Mouse (Mus musculus) stomach, embryonic 15.5 days (tissue): ENCODE results near the gene Olfr149. TPM values are rescaled to one million over a fixed set of nuclear protein-coding genes. Genes with fewer than 3 reads are reported as not detected.
"Not testable (repeated sequence)": the region's sequence is repeated elsewhere in the genome, so short reads cannot be mapped to it uniquely, and the experiment has no call there.

Experiments used
- ATAC-seq: fragments of 200-750 bp; cut with Nextera tagmentation; 2 replicates; pipeline ENCODE4 v1.8.0; 2017; ENCODE audit warnings: low read depth, moderate number of reproducible peaks, moderate TSS enrichment; ENCODE audit not compliant: insufficient read depth, low FRiP score
- H3K27ac ChIP-seq: fragments of 300-500 bp; sonication (generic); 2 replicates; pipeline ENCODE4 v1.5.1; 2015; ENCODE audit warnings: mild to moderate bottlenecking, inconsistent platforms
- H3K27me3 ChIP-seq: fragments of 300-500 bp; sonication (generic); replicated peaks from 2 replicates; pipeline ENCODE4 v1.6.1; 2015; ENCODE audit warnings: inconsistent platforms
- H3K36me3 ChIP-seq: fragments of 300-500 bp; sonication (generic); 2 replicates; pipeline ENCODE4 v1.6.1; 2015; ENCODE audit warnings: inconsistent platforms
- H3K4me1 ChIP-seq: fragments of 300-500 bp; sonication (generic); 2 replicates; pipeline ENCODE4 v1.6.1; 2015; ENCODE audit warnings: inconsistent platforms
- H3K4me2 ChIP-seq: fragments of 300-500 bp; sonication (generic); 2 replicates; pipeline ENCODE4 v1.6.1; 2015; ENCODE audit warnings: mild to moderate bottlenecking, inconsistent platforms
- H3K4me3 ChIP-seq: fragments of 300-500 bp; sonication (generic); replicated peaks from 2 replicates; pipeline ENCODE4 v1.5.1; 2015; ENCODE audit warnings: inconsistent platforms
- H3K9ac ChIP-seq: fragments of 300-500 bp; sonication (generic); 2 replicates; pipeline ENCODE4 v1.6.1; 2015; ENCODE audit warnings: inconsistent platforms
- H3K9me3 ChIP-seq: fragments of 300-500 bp; sonication (generic); 2 replicates; pipeline ENCODE4 v1.6.1; 2016; ENCODE audit warnings: inconsistent platforms
- WGBS: fragments of 180-500 bp; shearing (Covaris S2); methylation state at CpG from one replicate; pipeline ENCODE4 v1.1.7; 2015; 5-methylcytosine and 5-hydroxymethylcytosine counted together
- polyA plus RNA-seq: library from polyadenylated mRNA; unstranded; fragments of >200 nt; fragmentation: Nextera tagmentation; extraction: Ambion mirVana; gene quantifications from 2 replicates; pipeline ENCODE4 v1.2.1, GENCODE M21; 2015

The Olfr149 gene
- polyA plus RNA-seq = not detected in 2 replicates

DNA sequence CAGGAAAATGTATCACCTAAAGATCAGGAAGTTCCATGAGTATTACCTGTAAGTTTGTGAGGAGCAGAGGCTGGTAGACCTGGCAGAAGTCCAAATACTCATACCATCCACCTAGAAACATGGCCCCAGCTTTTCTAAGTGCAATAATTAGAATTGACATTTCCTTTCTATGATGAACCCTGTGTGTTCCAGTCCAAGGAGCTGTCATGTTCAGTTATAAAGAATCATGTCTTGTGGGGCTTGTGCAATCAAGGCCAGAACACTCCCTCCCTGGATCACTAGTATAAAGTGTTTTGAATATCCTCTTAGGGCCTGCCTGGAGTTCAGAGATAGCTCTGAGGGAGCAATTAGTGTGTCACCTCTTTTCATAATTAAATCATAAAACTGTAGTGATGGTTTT is at the start of gene Olfr149:
TSS of gene Olfr149 (minus strand) at position 101 of the 400 bp plus-strand sequence.
- no peak for ATAC-seq
- H3K4me1 ChIP-seq = no peaks in the 10 kb centered on the region
- H3K9me3 ChIP-seq = no peaks in the 10 kb centered on the region
- H3K36me3 ChIP-seq = no peaks in the 10 kb centered on the region
- H3K4me3 ChIP-seq = no peak within 1 kb of the TSS
- no peak within 1 kb of the TSS for H3K9ac ChIP-seq
- no peak within 1 kb of the TSS for H3K4me2 ChIP-seq
- H3K27ac ChIP-seq = no peak within 1 kb of the TSS
- no peaks in the 10 kb centered on the region for H3K27me3 ChIP-seq

DNA sequence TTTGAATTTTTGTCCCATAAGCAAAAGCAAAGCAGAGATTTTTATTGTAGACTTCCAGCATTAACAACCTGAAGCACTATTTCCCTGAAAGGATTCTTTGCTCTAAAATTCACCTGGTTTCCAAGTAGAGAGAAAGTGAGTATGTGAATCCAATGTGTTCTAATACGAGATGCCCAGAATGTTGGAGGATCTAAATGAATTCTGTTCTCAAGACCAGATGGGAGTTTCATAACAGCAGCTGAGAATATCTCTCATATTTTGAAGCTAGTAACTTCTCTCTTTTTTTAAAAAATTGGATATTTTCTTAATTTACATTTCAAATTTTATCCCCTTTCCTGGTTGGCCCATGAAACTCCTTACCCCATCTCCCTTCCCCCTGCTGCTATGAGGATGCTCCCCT is 39.5 kb upstream of the Olfr149 start:
- Histone ChIP-seq H3K4me2 (no peak overlapping the region), H3K27ac (no peak overlapping the region), H3K9me3 (no peaks in the 10 kb centered on the region), H3K4me3 (no peak overlapping the region), H3K27me3 (no peaks in the 10 kb centered on the region), H3K4me1 (no peaks in the 10 kb centered on the region), H3K9ac (no peak overlapping the region), H3K36me3 (no peaks in the 10 kb centered on the region)
- ATAC-seq = no peak
- 80% methylated on average over 1 of the region's 1 CpGs for WGBS

DNA sequence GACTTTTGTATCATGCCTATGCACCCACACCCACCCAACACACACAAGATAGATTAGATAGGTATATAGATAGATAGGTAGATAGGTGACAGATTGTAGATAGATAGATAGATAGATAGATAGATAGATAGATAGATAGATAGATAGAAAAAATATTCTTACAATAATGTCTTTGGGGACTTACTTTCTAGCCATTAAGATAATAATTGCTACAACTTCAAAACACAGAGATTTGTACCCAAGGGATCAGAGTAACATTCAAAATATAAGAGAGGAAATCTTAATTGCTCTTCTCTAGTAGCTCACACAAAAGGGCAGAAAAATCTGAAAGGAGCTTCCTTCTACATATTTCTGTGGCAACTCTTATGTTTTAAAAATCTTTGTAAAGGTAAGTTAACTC is 39.0 kb upstream of the Olfr149 start, which contains the start of gene Olfr967:
TSS of gene Olfr967 (plus strand) at position 301 of the 400 bp plus-strand sequence.
- no peaks in the 10 kb centered on the region for H3K36me3 ChIP-seq
- ATAC-seq = no peak
- no peak within 1 kb of the TSS for H3K9ac ChIP-seq
- no peaks in the 10 kb centered on the region for H3K27me3 ChIP-seq
- no peak within 1 kb of the TSS for H3K4me2 ChIP-seq
- H3K9me3 ChIP-seq = no peaks in the 10 kb centered on the region
- H3K27ac ChIP-seq = no peak within 1 kb of the TSS
- no peaks in the 10 kb centered on the region for H3K4me1 ChIP-seq
- H3K4me3 ChIP-seq = no peak within 1 kb of the TSS

DNA sequence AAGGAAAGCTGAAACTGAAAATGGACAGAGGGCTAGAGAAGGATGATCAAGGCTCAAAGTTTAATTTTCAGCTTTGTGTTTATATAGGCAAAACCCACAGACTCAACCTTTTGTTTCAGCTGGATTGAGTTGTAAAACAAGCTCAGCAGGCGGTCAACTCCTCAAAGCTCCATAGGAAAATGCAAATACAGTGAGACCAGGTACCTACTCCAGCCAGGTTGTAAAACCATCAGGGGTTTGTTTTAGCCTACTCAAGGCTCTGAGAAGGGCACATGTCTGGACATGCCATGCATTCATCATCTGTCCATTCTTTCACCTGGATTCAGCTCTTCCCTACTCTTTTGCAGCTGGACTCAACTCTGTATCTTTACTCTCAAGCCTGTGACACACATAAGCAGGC is 33.8 kb upstream of the Olfr149 start:
- H3K4me2 ChIP-seq = no peak overlapping the region
- no peaks in the 10 kb centered on the region for H3K9me3 ChIP-seq
- H3K36me3 ChIP-seq = no peaks in the 10 kb centered on the region
- H3K27me3 ChIP-seq = no peaks in the 10 kb centered on the region
- no peak overlapping the region for H3K27ac ChIP-seq
- 79% methylated on average over 1 of the region's 1 CpGs for WGBS
- H3K4me3 ChIP-seq = no peak overlapping the region
- no peak for ATAC-seq
- H3K4me1 ChIP-seq = no peaks in the 10 kb centered on the region
- no peak overlapping the region for H3K9ac ChIP-seq

DNA sequence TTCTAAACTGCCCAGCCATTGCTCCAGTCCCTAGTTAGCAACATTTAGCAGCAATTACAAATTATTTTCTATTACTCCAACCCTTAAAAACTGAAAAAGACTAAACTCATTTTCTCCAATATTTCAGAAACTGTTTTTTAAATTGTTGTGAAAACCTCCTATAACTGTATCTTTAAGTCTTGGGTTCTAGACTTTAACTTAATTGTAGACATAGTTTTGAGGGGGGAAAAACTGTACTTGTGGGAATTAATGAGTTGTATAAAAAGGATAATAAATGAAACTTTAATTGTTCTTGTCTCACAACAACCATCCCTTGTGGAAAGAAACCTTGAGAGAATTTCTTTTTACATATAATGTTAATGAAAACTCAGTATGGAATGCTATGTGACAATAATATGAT is 23.8 kb upstream of the Olfr149 start, which contains the start of gene Olfr150:
TSS of gene Olfr150 (plus strand) at position 301 of the 400 bp plus-strand sequence.
- H3K4me2 ChIP-seq = no peak within 1 kb of the TSS
- H3K36me3 ChIP-seq = no peaks in the 10 kb centered on the region
- no peak within 1 kb of the TSS for H3K9ac ChIP-seq
- no peaks in the 10 kb centered on the region for H3K27me3 ChIP-seq
- no peak within 1 kb of the TSS for H3K27ac ChIP-seq
- ATAC-seq = no peak
- H3K4me1 ChIP-seq = no peaks in the 10 kb centered on the region
- no peak within 1 kb of the TSS for H3K4me3 ChIP-seq
- no peaks in the 10 kb centered on the region for H3K9me3 ChIP-seq

DNA sequence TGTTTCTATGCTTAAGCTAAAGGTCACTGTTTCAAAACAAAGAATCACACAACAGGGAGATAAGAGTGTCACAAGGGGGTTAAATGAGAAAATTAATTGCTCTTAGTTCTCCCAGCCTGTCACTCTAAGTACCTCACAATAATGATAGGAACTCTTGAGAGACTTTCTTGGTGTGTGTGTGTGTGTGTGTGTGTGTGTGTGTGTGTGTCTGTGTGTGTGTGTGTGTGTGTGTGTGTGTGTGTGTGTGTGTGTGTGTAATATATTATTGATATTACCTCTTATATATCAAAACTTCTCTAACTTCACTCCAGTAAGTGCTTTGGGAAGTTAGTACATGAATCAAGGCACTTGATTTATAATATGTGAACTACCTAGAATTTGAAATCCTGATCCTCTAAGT is 4.1 kb upstream of the Olfr149 start, which contains the start of gene Olfr965:
TSS of gene Olfr965 (plus strand) at position 301 of the 400 bp plus-strand sequence.
- Histone ChIP-seq H3K9me3 (no peaks in the 10 kb centered on the region), H3K27me3 (no peaks in the 10 kb centered on the region), H3K27ac (no peak within 1 kb of the TSS), H3K9ac (no peak within 1 kb of the TSS), H3K4me1 (no peaks in the 10 kb centered on the region), H3K4me2 (no peak within 1 kb of the TSS), H3K36me3 (no peaks in the 10 kb centered on the region), H3K4me3 (no peak within 1 kb of the TSS)
- ATAC-seq = no peak

DNA sequence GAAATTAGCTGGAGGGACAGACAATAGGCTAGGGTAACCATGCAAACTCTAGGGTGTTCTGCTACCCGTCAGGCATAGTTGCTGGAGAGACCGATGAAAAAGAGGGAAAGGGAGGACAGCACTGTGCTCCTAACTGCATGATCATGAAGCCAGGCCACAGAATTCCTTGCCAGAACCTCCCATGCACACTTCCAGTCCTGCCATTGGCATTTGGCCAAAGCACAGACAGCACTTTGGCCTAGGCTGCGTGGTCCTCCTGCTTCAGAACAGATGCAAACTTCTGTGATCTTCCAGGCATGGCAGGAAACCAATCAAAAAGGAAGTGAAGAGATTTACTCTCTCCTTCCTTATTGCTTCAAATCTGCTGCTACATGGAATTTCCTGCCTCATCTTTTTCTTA is 2.0 kb upstream of the Olfr149 start:
- H3K27me3 ChIP-seq = no peaks in the 10 kb centered on the region
- H3K36me3 ChIP-seq = no peaks in the 10 kb centered on the region
- H3K27ac ChIP-seq = no peak overlapping the region
- no peak overlapping the region for H3K4me2 ChIP-seq
- 60% methylated on average over 3 of the region's 3 CpGs for WGBS
- no peak overlapping the region for H3K9ac ChIP-seq
- no peaks in the 10 kb centered on the region for H3K9me3 ChIP-seq
- no peak overlapping the region for H3K4me3 ChIP-seq
- no peaks in the 10 kb centered on the region for H3K4me1 ChIP-seq
- peak; percentile 27; the same call in 1 of the 2 replicates for ATAC-seq

DNA sequence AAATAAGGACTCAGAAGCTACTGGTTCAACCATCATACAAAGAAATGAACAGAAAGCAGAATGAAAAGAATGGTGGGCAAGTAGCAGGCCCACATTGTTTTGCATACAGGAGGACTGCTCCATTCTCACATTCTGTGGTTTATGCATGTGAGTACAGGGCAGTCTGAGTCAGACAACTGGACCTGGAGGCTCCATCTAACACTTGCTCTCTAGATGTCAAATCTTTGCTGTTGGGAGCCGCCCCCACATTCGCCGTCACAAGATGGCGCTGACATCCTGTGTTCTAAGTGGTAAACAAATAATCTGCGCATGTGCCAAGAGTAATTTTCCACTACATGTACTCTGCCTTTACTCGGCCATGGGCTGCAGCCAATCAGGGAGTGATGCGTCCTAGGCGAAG is 5.8 kb downstream of the Olfr149 start:
- H3K27me3 ChIP-seq, H3K4me3 ChIP-seq, H3K4me2 ChIP-seq, H3K4me1 ChIP-seq, ATAC-seq, H3K9ac ChIP-seq, H3K9me3 ChIP-seq, H3K36me3 ChIP-seq, H3K27ac ChIP-seq: not testable (repeated sequence)
- 87% methylated on average over 8 of the region's 8 CpGs for WGBS

DNA sequence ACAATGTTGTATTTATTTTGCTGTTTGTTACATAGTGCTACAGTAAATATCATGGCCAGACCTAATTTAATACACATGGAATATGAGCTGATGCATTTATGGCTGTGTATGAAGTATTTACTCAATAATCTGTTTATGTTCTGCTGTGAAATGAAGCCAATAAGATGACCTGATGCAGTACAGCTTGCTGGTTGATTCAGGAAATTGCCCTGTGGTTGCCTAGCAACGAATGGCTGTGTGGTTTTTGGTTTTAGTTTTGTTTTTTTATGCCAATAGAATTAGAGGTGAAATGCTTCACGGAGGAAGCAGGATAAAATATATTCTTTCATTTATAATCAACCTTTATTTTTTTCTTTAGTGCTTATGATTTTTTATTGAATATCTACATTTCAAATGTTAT is 27.6 kb downstream of the Olfr149 start:
- H3K9ac ChIP-seq = no peak overlapping the region
- H3K4me1 ChIP-seq = no peaks in the 10 kb centered on the region
- 63% methylated on average over 2 of the region's 2 CpGs for WGBS
- H3K4me2 ChIP-seq = no peak overlapping the region
- H3K27me3 ChIP-seq = no peaks in the 10 kb centered on the region
- no peak overlapping the region for H3K4me3 ChIP-seq
- ATAC-seq = no peak
- H3K9me3 ChIP-seq = no peaks in the 10 kb centered on the region
- no peaks in the 10 kb centered on the region for H3K36me3 ChIP-seq
- H3K27ac ChIP-seq = no peak overlapping the region

DNA sequence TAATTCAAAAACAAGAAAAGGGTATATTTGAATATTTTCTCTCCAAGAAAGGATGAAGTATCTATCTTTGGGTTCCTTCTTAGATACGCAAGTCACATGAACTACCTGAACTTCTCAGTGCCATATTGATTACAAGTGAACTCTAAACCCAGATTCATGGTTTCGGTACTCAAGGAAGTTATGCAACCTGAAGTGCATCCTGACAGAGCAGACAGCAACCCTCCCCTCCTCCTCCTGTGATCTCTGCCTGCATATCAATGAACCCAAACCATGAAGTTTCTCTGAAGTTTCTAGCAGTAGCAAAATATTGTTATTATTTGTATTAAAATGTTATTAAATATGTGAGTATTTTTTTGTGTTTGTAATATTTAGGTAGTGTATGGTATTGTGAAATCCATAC is 28.4 kb downstream of the Olfr149 start:
- WGBS = 91% methylated on average over 2 of the region's 2 CpGs
- Histone ChIP-seq H3K27ac (no peak overlapping the region), H3K4me2 (no peak overlapping the region), H3K9ac (no peak overlapping the region), H3K9me3 (no peaks in the 10 kb centered on the region), H3K4me3 (no peak overlapping the region), H3K36me3 (no peaks in the 10 kb centered on the region), H3K4me1 (no peaks in the 10 kb centered on the region), H3K27me3 (no peaks in the 10 kb centered on the region)
- ATAC-seq = no peak

DNA sequence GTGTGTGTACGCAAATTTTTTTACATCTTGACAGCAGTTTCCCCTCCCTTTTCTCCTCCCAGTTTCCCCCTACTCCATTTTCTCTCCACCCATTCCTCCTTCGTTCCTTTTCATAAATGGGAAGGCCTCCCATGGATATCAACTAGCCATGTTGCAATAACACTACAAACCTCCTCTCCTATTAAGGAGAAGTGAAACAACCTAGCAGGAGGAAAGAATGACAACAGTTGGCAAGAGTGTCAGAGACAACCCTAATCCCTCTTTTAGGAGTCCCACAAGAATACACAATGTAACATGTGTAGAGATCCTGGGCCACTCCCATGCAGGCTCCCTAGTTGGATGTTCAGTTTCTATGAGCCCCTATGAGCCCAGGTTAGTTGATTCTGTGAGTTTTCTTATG is 32.1 kb downstream of the Olfr149 start:
- Histone ChIP-seq H3K9me3 (no peaks in the 10 kb centered on the region), H3K27ac (no peak overlapping the region), H3K4me2 (no peak overlapping the region), H3K9ac (no peak overlapping the region), H3K4me3 (no peak overlapping the region), H3K36me3 (no peaks in the 10 kb centered on the region), H3K27me3 (no peaks in the 10 kb centered on the region), H3K4me1 (no peaks in the 10 kb centered on the region)
- no peak for ATAC-seq
- 79% methylated on average over 2 of the region's 2 CpGs for WGBS

DNA sequence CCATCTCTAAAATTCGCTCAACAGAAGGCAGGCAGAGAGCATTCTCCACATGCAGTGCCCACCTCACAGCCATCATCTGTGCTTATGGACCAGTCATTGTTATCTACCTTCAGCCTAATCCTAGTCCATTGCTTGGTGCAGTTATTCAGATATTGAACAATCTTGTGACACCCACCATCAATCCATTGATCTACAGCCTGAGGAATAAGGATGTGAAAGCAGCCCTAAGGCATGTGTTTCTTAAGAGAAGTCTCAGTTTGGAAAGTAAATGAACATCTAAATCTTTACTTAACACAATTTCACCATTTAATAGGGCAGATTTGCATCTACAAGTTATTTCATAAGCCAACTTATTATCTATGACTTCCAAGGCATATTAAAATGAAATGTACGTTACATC is 37.2 kb downstream of the Olfr149 start:
- WGBS = 70% methylated on average over 2 of the region's 2 CpGs
- no peaks in the 10 kb centered on the region for H3K27me3 ChIP-seq
- ATAC-seq = no peak
- no peak overlapping the region for H3K9ac ChIP-seq
- H3K9me3 ChIP-seq = no peaks in the 10 kb centered on the region
- H3K4me2 ChIP-seq = no peak overlapping the region
- H3K27ac ChIP-seq = no peak overlapping the region
- no peak overlapping the region for H3K4me3 ChIP-seq
- no peaks in the 10 kb centered on the region for H3K36me3 ChIP-seq
- H3K4me1 ChIP-seq = no peaks in the 10 kb centered on the region

DNA sequence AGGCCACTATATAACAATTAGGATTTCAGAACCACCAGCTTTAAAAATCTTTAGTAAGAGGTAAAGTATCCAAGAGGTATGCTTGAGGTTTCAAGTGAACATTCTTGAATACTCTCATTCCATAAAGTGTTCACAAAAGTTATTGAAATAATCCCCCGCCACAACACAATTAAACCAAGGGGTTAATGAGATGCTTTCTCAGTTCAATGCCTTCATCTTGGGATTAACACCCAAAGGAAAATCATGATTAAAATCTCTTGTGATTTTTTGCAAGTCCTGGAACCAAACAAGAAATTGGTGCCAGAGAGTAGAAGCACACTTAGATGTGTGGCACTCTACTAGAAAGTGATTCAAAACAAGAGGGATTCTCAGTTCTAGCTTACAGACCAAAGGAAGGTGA is 40.0 kb downstream of the Olfr149 start, which contains the start of gene Olfr963:
TSS of gene Olfr963 (plus strand) at position 301 of the 400 bp plus-strand sequence.
- H3K9me3 ChIP-seq = no peaks in the 10 kb centered on the region
- ATAC-seq = no peak
- no peak within 1 kb of the TSS for H3K9ac ChIP-seq
- no peaks in the 10 kb centered on the region for H3K4me1 ChIP-seq
- no peak within 1 kb of the TSS for H3K27ac ChIP-seq
- no peaks in the 10 kb centered on the region for H3K36me3 ChIP-seq
- H3K27me3 ChIP-seq = no peaks in the 10 kb centered on the region
- WGBS = 85% methylated on average over 1 of the region's 1 CpGs
- no peak within 1 kb of the TSS for H3K4me3 ChIP-seq
- no peak within 1 kb of the TSS for H3K4me2 ChIP-seq
